Mouse (Mus musculus) megakaryocyte, embryonic 14.5 days (primary cell): Measurements from ENCODE around the gene Rcor1. TPM values are rescaled to one million over a fixed set of nuclear protein-coding genes. Genes with fewer than 3 reads are reported as not detected.
A peak's percentile ranks its signal among the peaks of the same experiment; 100 is the strongest.

ENCODE experiments used
- H3K27me3 ChIP-seq: replicated peaks from 2 replicates; pipeline ENCODE3; 2012; ENCODE audit warnings: inconsistent platforms
- H3K36me3 ChIP-seq: replicated peaks from 2 replicates; pipeline ENCODE3; 2012; ENCODE audit warnings: low read length, inconsistent platforms, mixed read lengths
- H3K4me1 ChIP-seq: 2 replicates; pipeline ENCODE4 v1.6.1; 2012; ENCODE audit warnings: inconsistent platforms
- H3K4me3 ChIP-seq: replicated peaks from 2 replicates; pipeline ENCODE3; 2012; ENCODE audit warnings: moderate library complexity, mild to moderate bottlenecking, inconsistent platforms
- H3K9me3 ChIP-seq: 2 replicates; pipeline ENCODE4 v1.6.1; 2012; ENCODE audit warnings: inconsistent platforms
- FLI1 ChIP-seq: IDR thresholded peaks from 2 replicates; pipeline ENCODE4 v1.6.1; 2012; ENCODE audit warnings: low read length, inconsistent platforms, mixed read lengths
- GATA1 ChIP-seq: IDR thresholded peaks from 3 replicates; pipeline ENCODE4 v1.6.1; 2012; ENCODE audit warnings: mixed read lengths, low read length, inconsistent platforms, borderline replicate concordance
- polyA plus RNA-seq: library from polyadenylated mRNA; stranded (reverse); fragments of >175 nt; gene quantifications from 2 replicates; pipeline ENCODE4 v1.2.3, GENCODE M21; 2012; ENCODE audit warnings: low replicate concordance; ENCODE audit not compliant: insufficient read depth

Rcor1 gene
- polyA plus RNA-seq, 1 experiment: 2.9 TPM

- peaks cover 32% of the 10 kb centered on the region for H3K27me3 ChIP-seq
- TF ChIP-seq GATA1: no peak
- no peak for TF ChIP-seq FLI1
- no peaks in the 10 kb centered on the region for H3K36me3 ChIP-seq
- peaks cover 4% of the 10 kb centered on the region; the same call in 1 of the 2 replicates for H3K9me3 ChIP-seq
- peaks cover 32% of the 10 kb centered on the region for H3K4me1 ChIP-seq
- H3K4me3 ChIP-seq: no peak overlapping the region
Measured at GRCm38 (mm10) chr12:111152981-111153710, 114.0 kb downstream of the Rcor1 start.

DNA sequence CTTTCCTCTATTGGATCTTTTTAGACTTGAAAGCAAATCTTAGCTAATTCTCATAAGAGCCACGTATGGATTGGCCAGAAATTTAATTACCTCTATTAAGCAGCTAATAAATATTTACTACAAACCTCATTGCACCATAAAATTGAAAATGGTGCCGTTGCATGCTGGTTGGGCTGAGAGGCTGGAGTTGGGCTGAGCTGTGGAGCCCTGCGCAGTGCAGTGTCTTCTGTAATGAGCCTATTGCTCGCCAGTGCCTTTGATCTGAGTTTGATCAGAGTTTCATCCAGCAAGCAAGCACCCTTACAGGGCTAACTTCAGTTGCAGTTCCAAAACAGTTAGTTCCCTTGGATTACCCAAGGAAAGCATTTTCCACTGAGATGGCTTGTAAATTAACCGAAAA is 114.8 kb downstream of the Rcor1 start:
- Histone ChIP-seq H3K4me1 (peaks cover 38% of the 10 kb centered on the region), H3K27me3 (peaks cover 25% of the 10 kb centered on the region)
- TF ChIP-seq GATA1: no peak
- no peak for TF ChIP-seq FLI1

DNA sequence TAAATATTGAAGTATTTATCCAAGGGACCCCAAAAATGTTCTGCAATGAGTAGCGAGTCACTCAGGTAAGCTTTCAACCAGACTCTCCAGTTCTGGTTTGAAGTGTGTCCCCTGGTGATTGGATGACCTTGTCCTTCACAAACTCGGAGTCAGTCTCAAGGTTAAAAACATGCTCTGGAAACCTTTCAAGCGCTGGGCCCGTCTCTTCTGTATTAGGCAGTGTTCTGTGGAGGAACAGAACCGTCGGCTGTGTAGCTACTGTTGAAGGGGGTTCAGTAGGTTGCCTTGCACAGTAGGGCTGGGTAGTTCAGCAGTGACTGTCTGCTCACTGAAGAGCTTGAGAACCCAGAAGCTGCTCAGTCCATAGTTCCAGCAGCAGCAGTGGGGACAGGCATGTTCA is 115.5 kb downstream of the Rcor1 start:
- Histone ChIP-seq H3K4me3 (no peak overlapping the region), H3K4me1 (peaks cover 39% of the 10 kb centered on the region)

More for the DNA sequence above, 114.8 kb downstream of the Rcor1 start:
- Histone ChIP-seq H3K9me3 (peaks cover 4% of the 10 kb centered on the region; the same call in 1 of the 2 replicates), H3K4me3 (no peak overlapping the region), H3K36me3 (no peaks in the 10 kb centered on the region)

GRCm38 (mm10) chr12:111155756-111156155 is 116.6 kb downstream of the Rcor1 start:
- Histone ChIP-seq H3K36me3 (no peaks in the 10 kb centered on the region), H3K9me3 (peaks cover 4% of the 10 kb centered on the region; the same call in 1 of the 2 replicates), H3K4me3 (no peak overlapping the region), H3K4me1 (peaks cover 43% of the 10 kb centered on the region), H3K27me3 (peaks cover 17% of the 10 kb centered on the region)
- no peak for TF ChIP-seq GATA1
- TF ChIP-seq FLI1: no peak

More for the DNA sequence above, 115.5 kb downstream of the Rcor1 start:
- TF ChIP-seq GATA1: no peak
- TF ChIP-seq FLI1: no peak
- Histone ChIP-seq H3K27me3 (peaks cover 19% of the 10 kb centered on the region), H3K36me3 (no peaks in the 10 kb centered on the region), H3K9me3 (peaks cover 4% of the 10 kb centered on the region; the same call in 1 of the 2 replicates)

DNA sequence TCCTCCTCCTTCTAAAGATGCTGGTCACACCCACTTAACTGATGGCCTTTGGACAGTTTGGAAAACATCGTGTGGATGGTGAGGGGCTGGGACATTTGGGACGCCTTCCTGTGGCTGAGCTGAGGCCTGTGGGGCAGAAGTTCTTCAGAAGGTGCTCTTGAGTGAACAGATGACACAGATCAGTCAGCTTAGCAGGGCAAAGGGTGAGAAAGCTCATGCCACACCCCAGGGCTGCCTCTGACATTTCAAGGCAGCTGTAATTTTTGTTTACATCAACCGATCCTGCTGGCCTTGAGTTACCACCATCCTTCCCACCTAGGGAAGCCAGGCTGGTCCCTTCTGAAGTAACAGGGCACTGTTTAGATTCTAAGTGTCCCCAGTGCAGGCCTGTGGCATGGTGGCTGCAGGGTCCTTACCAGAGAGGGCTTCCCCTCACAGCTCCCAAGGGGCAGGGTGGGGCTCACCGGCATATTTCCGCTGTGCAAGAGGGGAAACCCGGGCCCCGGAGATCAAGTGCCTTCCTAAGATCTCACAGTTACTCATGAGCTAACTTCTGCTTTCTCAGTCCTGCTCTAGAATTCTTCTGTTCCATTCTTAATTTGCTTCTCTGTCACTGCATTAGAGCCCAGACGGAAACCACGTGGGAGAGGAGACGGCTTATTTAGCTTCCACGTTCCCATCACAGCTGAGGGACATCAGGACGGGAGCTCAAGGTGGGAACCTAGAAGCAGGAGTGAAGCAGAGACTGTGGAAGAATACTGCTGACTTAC is 120.7 kb downstream of the Rcor1 start:
- TF ChIP-seq FLI1 (no peak), GATA1 (no peak)
- Histone ChIP-seq H3K9me3 (peaks cover 4% of the 10 kb centered on the region; the same call in 1 of the 2 replicates), H3K4me1 (peaks cover 69% of the 10 kb centered on the region), H3K27me3 (peaks cover 4% of the 10 kb centered on the region), H3K4me3 (peak overlapping the region; percentile 85), H3K36me3 (no peaks in the 10 kb centered on the region)

DNA sequence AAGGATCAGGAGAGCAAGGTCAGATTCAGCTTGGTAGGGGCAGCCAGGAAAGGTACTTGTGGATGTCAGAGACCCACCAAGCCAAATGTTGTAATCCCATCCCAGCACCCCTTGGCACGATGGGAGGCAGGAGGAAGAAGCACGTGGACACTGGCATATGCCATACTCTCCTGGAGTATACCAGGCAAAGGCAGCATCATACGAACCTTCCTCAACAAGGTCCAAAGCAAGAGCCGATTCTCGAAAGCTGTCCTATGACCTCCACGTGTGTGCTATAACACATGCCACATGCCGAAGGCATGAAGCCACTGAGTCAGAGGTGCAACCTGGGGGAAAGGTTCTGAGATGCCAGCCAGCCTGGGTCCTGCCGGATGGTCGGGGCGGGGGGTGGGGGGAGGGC is 121.7 kb downstream of the Rcor1 start:
- Histone ChIP-seq H3K9me3 (no peaks in the 10 kb centered on the region), H3K4me1 (peaks cover 75% of the 10 kb centered on the region), H3K4me3 (peak overlapping the region; percentile 14), H3K27me3 (no peaks in the 10 kb centered on the region), H3K36me3 (no peaks in the 10 kb centered on the region)
- no peak for TF ChIP-seq GATA1
- TF ChIP-seq FLI1: no peak

- TF ChIP-seq FLI1 (no peak), GATA1 (no peak)
- no peaks in the 10 kb centered on the region for H3K27me3 ChIP-seq
- peaks cover 76% of the 10 kb centered on the region for H3K4me1 ChIP-seq
- H3K36me3 ChIP-seq: no peaks in the 10 kb centered on the region
- peak overlapping the region; percentile 83 for H3K4me3 ChIP-seq
- H3K9me3 ChIP-seq: no peaks in the 10 kb centered on the region
Measured at GRCm38 (mm10) chr12:111161943-111162311, 122.8 kb downstream of the Rcor1 start.

GRCm38 (mm10) chr12:111162312-111163061 is 123.3 kb downstream of the Rcor1 start:
- H3K27me3 ChIP-seq: no peaks in the 10 kb centered on the region
- H3K36me3 ChIP-seq: no peaks in the 10 kb centered on the region
- peaks cover 76% of the 10 kb centered on the region for H3K4me1 ChIP-seq
- peak overlapping the region; percentile 83 for H3K4me3 ChIP-seq
- TF ChIP-seq FLI1 (no peak), GATA1 (no peak)
- no peaks in the 10 kb centered on the region for H3K9me3 ChIP-seq

DNA sequence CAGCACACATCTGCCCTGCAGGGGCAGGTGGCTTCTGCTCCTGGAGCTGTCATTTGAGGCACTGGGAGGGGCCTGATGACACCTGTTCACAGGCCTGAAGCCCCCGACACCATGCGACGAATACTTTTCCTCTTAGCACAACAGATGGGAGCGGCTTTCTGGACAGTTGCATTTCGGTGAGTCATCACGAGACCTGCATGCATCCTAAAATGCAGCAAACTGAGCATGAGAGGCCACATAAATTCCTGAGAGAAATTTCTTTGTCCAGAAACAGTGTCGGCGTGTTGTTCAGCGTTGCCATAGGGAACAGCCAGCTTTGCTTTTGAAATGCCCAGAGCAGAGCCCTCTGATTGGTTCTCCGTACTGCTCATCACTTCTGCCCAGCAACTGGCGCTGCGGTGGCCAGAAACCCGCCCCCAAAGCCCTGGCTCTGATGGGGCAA is 125.2 kb downstream of the Rcor1 start:
- H3K36me3 ChIP-seq: peaks cover 2% of the 10 kb centered on the region
- no peaks in the 10 kb centered on the region for H3K27me3 ChIP-seq
- TF ChIP-seq FLI1 (no peak), GATA1 (no peak)
- no peaks in the 10 kb centered on the region for H3K9me3 ChIP-seq
- peak overlapping the region; percentile 95 for H3K4me3 ChIP-seq
- peaks cover 75% of the 10 kb centered on the region for H3K4me1 ChIP-seq
